Mouse (Mus musculus) central nervous system, embryonic 11.5 days (tissue): Measurements from ENCODE around the gene Morc2b. TPM values are rescaled to one million over a fixed set of nuclear protein-coding genes. Genes with fewer than 3 reads are reported as not detected.

Source experiments
- polyA plus RNA-seq: library from polyadenylated mRNA; depleted of rRNA; stranded (reverse); fragments of >200 nt; gene quantifications from 2 replicates; pipeline ENCODE4 v1.2.3, GENCODE M21; 2012; rRNA removed

The Morc2b gene
- polyA plus RNA-seq = 0.05 and 0.12 TPM in 2 replicates

DNA sequence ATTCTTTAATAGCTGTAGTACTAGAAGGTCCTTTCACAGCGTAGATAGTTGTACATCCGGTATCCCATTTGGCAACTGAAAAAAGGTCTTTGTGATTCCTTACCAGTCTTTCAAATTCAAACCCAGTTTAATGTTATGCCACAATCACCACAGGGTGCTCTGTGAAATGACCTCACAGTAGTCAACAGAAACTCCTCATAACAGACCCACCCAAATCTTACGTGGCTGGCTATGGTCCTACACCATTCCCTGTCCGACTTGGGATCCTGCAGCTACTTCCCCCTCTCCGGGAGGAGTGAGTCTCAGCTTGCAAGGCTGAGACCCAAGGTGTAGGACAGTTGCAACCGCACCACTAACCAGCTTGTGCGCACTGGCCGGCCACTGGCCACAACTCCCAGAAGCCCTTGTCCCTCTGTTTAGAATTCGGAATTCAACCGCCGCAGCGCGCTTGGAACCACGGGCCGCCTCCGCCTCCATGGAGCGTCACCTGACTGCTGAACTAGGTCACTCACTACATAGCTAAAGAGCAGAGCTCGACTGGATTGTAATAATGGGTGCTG, at the start of gene Morc2b:
Gene Morc2b, minus strand, starts transcription at position 423 of the 560 bp plus-strand sequence.

DNA sequence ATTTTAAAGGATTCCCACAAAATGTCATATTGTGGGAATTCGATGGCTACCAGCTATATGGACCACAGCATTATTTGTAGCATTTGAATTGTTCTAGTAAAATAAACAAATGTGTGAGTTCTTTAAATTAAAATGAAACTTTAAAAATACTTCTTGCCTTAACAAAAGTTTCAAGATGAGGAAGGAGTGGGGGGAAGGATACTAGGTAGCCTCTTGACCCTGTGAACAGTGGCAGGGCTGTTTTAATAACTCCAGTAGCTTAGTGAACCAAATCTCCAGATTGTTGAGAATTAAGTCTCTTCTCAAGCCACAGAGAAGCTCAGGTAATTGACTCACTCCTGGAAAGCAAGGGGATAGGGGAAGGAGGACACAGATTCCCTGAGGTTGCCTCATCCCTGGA, 28.7 kb upstream of the Morc2b start, which contains the start of gene Olfr55:
Gene Olfr55, plus strand, starts transcription at position 301 of the 400 bp plus-strand sequence.

DNA sequence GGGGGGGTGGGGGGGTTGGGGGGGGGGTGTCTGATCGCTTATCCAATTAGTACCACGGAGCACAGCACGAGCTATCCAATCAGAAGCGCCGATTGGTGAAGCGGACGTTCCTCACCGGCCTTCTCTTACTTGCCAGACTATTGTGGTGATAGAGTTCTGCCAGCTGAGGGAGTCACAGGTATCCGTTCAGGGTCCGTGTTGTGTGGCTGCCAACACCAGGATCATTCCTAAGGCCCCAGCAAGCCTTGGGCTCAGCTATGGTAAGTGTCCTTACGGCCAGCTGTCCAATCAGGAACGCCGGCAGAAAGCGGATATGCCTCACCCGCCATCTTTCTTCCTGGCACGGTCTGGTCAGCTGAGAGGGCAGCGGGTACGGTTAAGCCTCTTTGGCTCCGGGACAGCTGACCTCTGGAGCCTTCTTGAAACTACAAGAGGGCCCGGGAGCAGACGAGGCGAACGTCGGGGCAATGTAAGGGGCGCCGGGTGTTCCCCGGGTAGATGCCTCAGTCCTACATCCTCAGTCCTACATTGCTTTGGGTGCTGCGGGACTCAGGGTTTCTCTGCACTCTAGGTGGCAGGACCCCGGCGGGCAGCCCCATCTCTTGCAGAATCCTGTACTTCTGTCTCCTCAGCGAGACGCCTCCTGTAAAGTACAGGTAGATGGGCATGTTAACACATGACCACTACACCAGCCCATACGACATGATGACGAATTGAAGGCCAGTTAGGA, 50.1 kb downstream of the Morc2b start, which contains the start of gene Zfp563:
Gene Zfp563, plus strand, starts transcription at position 91 of the 730 bp plus-strand sequence.

DNA sequence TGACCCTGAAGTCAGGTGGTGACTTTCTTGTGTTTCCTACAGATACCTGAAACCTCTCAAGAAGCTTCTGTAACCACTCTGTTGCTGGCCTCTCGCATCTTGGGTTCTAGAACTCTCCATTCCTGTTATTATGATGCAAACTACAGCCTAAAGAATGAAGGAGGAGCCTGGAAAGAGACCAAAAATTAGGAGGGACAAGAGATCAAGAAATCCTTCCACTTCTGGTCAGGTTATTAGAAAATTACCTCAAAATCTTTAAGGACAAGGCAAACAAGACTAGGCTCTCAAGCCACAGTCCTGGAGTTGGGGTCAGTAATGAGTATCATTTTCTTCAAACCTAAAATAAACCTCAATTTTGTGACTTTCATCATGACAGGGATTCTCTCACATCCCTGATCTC, 71.5 kb downstream of the Morc2b start, which contains the start of gene 4921501E09Rik:
Gene 4921501E09Rik, minus strand, starts transcription at position 101 of the 400 bp plus-strand sequence.

Other genes with a start within 250 kb of the Morc2b start
- gene Zfp870, start 248.0 kb downstream of the Morc2b start, polyA plus RNA-seq = 5.7 and 5.8 TPM in 2 replicates
- 0.22 TPM in 1 of 2 replicates, not detected in the other for gene Cyp4f14, start 222.3 kb downstream of the Morc2b start, polyA plus RNA-seq
- gene Cyp4f13, start 192.3 kb downstream of the Morc2b start, polyA plus RNA-seq = 5.4 and 9.1 TPM in 2 replicates
- gene Zfp472, start 173.9 kb downstream of the Morc2b start, polyA plus RNA-seq = 5.2 and 7.7 TPM in 2 replicates
- 8.9 and 12.6 TPM in 2 replicates for gene Zfp952, start 146.6 kb downstream of the Morc2b start, polyA plus RNA-seq
- gene Zfp763, start 106.3 kb downstream of the Morc2b start, polyA plus RNA-seq = 8.5 and 13.4 TPM in 2 replicates
- not detected in 2 replicates for gene 4921501E09Rik, start 71.6 kb downstream of the Morc2b start, polyA plus RNA-seq
- gene Zfp563, start 50.4 kb downstream of the Morc2b start, polyA plus RNA-seq = 7.3 and 9.1 TPM in 2 replicates
- not detected in 2 replicates for gene Olfr55, start 28.8 kb upstream of the Morc2b start, polyA plus RNA-seq
- not detected in 2 replicates for gene Olfr239, start 51.6 kb upstream of the Morc2b start, polyA plus RNA-seq
- 0.10 and 0.21 TPM in 2 replicates for gene Olfr1564, start 82.0 kb upstream of the Morc2b start, polyA plus RNA-seq
- gene Zfp955a, start 115.5 kb upstream of the Morc2b start, polyA plus RNA-seq = 5.9 and 10.5 TPM in 2 replicates
- not detected in 2 replicates for gene Olfr63, start 125.0 kb upstream of the Morc2b start, polyA plus RNA-seq
- gene Zfp955b, start 149.9 kb upstream of the Morc2b start, polyA plus RNA-seq = 6.5 and 9.6 TPM in 2 replicates
- gene Zfp81, start 219.2 kb upstream of the Morc2b start, polyA plus RNA-seq = 9.0 and 14.6 TPM in 2 replicates